Mouse (Mus musculus) midbrain, embryonic 15.5 days (tissue): Measurements from ENCODE around the gene Tspo2. TPM values are rescaled to one million over a fixed set of nuclear protein-coding genes. Genes with fewer than 3 reads are reported as not detected.
A peak's percentile ranks its signal among the peaks of the same experiment; 100 is the strongest.

Experiments
- ATAC-seq: fragments of 200-750 bp; cut with Nextera tagmentation; replicated peaks from 2 replicates; pipeline ENCODE4 v1.8.0; 2017; ENCODE audit warnings: moderate TSS enrichment
- H3K27ac ChIP-seq: fragments of 300-500 bp; sonication (generic); 2 replicates; pipeline ENCODE4 v1.5.1; 2015; ENCODE audit warnings: mild to moderate bottlenecking, inconsistent platforms
- H3K27me3 ChIP-seq: fragments of 300-500 bp; sonication (generic); replicated peaks from 2 replicates; pipeline ENCODE4 v1.6.1; 2015; ENCODE audit warnings: inconsistent platforms
- H3K36me3 ChIP-seq: fragments of 300-500 bp; sonication (generic); replicated peaks from 2 replicates; pipeline ENCODE4 v1.6.1; 2015; ENCODE audit warnings: inconsistent platforms
- H3K4me1 ChIP-seq: fragments of 300-500 bp; sonication (generic); 2 replicates; pipeline ENCODE4 v1.6.1; 2015; ENCODE audit warnings: inconsistent platforms
- H3K4me2 ChIP-seq: fragments of 300-500 bp; sonication (generic); 2 replicates; pipeline ENCODE4 v1.6.1; 2015; ENCODE audit warnings: inconsistent platforms, mild to moderate bottlenecking, moderate library complexity
- H3K4me3 ChIP-seq: fragments of 300-500 bp; sonication (generic); 2 replicates; pipeline ENCODE4 v1.5.1; 2015; ENCODE audit warnings: mild to moderate bottlenecking, inconsistent platforms
- H3K9ac ChIP-seq: fragments of 300-500 bp; sonication (generic); 2 replicates; pipeline ENCODE4 v1.6.1; 2015; ENCODE audit warnings: mild to moderate bottlenecking, inconsistent platforms
- H3K9me3 ChIP-seq: fragments of 300-500 bp; sonication (generic); 2 replicates; pipeline ENCODE4 v1.6.1; 2016; ENCODE audit warnings: inconsistent platforms
- whole genome bisulfite sequencing: fragments of 180-500 bp; shearing (Covaris S2); methylation state at CpG from one replicate; pipeline ENCODE4 v1.1.7; 2015; ENCODE audit warnings: mixed read lengths; 5-methylcytosine and 5-hydroxymethylcytosine counted together
- polyA plus RNA-seq: library from polyadenylated mRNA; unstranded; fragments of >200 nt; fragmentation: Nextera tagmentation; extraction: Ambion mirVana; gene quantifications from 2 replicates; pipeline ENCODE4 v1.2.1, GENCODE M21; 2015

The Tspo2 gene
- polyA plus RNA-seq, 1 experiment from 2014 or later = 1.7 TPM

DNA sequence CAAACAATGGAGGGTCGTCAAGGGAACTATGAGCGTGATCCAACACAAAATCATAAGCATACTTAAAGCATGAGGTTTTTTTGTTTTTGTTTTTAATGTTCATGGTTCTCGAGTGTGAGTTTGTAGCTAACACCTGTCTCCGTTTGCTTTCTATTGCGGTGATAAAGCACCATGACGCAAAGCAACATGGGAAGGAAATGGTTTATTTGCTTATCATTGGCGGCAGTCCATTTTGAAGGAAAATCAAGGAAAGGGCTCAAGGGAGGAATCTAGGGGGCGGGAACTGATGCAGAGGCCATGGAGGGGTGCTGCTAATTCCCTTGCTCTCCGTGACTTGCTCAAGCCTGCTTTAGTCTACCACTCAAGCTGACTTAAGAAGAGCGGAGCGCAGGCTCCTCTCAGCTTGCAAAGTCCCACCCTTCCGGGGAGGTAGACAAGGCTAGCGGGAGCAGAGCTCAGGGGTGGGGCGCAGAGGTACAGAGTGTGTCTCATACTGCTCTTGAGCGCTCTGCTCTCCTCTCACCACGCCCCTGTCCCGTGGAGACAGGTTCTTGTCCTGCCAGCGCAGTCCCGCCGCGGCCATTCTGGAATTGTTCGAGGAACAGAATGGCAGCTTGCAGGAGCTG, 15.6 kb upstream of the Tspo2 start:
- WGBS = 43% methylated on average over 22 of the region's 22 CpGs
- Histone ChIP-seq H3K36me3 (no peaks in the 10 kb centered on the region), H3K4me1 (peaks cover 10% of the 10 kb centered on the region), H3K27ac (no peak overlapping the region), H3K4me3 (peak overlapping the region; percentile 15), H3K9ac (no peak overlapping the region), H3K27me3 (no peaks in the 10 kb centered on the region), H3K9me3 (no peaks in the 10 kb centered on the region), H3K4me2 (peak overlapping the region; percentile 23)
- ATAC-seq = peak; percentile 49

DNA sequence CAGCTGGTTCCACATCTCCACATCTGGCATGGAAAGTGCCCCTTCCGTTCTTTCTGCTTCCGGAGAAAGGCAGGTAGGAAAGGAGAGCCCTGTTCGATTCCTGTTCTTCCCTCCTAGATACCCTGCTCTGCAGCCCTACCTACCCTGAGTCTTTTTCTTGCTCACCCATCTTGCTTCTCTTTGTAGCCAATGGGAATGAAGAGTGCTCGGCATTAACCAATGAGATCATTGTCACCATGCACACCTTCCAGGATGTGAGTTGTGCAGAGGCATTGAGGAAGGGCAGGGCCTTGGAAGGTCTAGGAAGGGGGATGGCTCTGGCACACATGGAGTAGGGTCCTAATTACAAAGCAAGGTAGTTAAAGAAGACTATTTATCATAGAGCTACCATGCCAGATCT, 12.1 kb upstream of the Tspo2 start:
- H3K27ac ChIP-seq = no peak overlapping the region
- H3K9ac ChIP-seq = no peak overlapping the region
- H3K27me3 ChIP-seq = no peaks in the 10 kb centered on the region
- H3K36me3 ChIP-seq = no peaks in the 10 kb centered on the region
- no peak overlapping the region for H3K4me3 ChIP-seq
- H3K4me1 ChIP-seq = peaks cover 10% of the 10 kb centered on the region
- no peaks in the 10 kb centered on the region for H3K9me3 ChIP-seq
- ATAC-seq = no peak
- 92% methylated on average over 4 of the region's 4 CpGs for WGBS
- H3K4me2 ChIP-seq = no peak overlapping the region

DNA sequence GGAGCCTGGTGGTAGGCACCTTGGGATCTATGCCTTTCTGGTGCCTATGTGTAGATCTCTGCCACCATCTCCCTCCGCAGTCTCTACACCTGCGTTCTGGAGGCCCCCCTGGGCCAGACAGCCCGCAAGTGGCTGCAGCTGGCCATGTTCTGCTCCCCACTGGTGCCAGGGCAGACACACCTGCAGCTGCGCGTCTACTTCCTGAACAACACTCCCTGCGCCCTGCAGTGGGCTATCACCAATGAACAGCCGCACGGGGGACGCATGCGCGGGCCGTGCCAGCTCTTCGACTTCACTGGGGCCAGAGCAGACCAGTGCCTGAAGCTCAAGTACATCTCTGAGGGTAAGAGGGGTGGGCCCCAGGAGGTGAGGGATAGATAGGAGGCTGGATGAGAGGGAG, 10.8 kb upstream of the Tspo2 start:
- H3K9me3 ChIP-seq = no peaks in the 10 kb centered on the region
- ATAC-seq = no peak
- no peaks in the 10 kb centered on the region for H3K27me3 ChIP-seq
- 95% methylated on average over 13 of the region's 13 CpGs for WGBS
- H3K4me3 ChIP-seq = no peak overlapping the region
- no peak overlapping the region for H3K9ac ChIP-seq
- no peak overlapping the region for H3K4me2 ChIP-seq
- no peaks in the 10 kb centered on the region for H3K4me1 ChIP-seq
- H3K27ac ChIP-seq = no peak overlapping the region
- H3K36me3 ChIP-seq = no peaks in the 10 kb centered on the region

DNA sequence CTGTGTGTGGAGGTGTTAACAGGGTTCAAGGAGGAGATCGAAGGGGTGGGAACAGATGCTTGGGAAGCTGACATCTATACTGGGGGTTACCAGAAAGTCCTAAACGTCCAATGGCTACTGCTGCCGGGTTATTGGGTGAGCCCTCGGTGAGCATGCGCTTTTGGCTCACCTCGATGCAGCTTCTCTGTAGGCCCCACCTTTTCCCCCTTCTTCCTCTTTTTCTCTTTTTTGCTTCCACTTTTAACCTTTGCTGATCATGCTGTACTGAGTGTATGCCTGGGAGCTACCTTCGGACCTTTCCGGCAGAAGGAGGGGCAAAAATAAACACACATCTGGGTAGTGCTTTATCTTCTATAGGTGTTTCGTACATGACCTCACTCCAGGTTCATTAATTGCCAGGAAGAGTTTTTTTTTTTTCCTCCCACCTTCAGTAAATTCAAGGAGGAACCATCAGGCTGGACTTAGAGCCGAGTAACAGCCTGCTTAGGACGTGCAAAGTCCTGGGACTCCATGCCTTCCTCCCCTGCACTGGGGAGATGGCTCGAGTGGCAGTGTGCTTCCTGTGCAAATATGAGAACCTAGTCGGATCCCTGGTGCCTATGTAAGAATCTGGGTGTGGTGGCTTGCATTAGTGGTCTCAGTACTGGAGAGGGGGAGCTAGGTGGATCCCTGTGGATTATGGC, 6.8 kb upstream of the Tspo2 start:
- H3K27me3 ChIP-seq = no peaks in the 10 kb centered on the region
- H3K4me3 ChIP-seq = no peak overlapping the region
- ATAC-seq = no peak
- no peak overlapping the region for H3K4me2 ChIP-seq
- H3K9me3 ChIP-seq = no peaks in the 10 kb centered on the region
- H3K4me1 ChIP-seq = no peaks in the 10 kb centered on the region
- 89% methylated on average over 13 of the region's 13 CpGs for WGBS
- no peaks in the 10 kb centered on the region for H3K36me3 ChIP-seq
- H3K27ac ChIP-seq = no peak overlapping the region
- H3K9ac ChIP-seq = no peak overlapping the region

DNA sequence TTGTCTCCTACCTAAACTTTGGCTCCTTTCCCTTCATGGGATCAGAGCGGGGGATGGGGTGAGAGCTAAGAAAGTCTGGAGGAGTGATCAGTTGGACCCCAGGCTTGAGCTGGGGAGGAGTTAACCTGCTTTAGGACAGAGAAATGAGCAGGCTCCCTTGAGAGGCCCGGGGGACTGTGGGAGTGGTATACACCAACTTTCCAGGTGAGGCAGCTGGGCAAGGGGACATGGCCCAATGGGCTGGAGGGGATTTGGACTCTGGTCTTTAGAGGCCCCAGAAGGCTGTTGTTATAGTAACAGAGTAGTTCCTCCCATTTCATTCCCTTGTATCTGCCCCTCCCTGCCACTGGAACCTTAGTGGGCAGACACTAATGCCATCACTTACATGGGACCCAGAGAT, 4.6 kb upstream of the Tspo2 start:
- Histone ChIP-seq H3K9ac (no peak overlapping the region), H3K27me3 (no peaks in the 10 kb centered on the region), H3K4me1 (peaks cover 4% of the 10 kb centered on the region; the same call in 1 of the 2 replicates), H3K27ac (no peak overlapping the region), H3K4me3 (no peak overlapping the region), H3K4me2 (no peak overlapping the region), H3K9me3 (no peaks in the 10 kb centered on the region), H3K36me3 (no peaks in the 10 kb centered on the region)
- ATAC-seq = no peak
- 100% methylated on average over 2 of the region's 2 CpGs for WGBS

DNA sequence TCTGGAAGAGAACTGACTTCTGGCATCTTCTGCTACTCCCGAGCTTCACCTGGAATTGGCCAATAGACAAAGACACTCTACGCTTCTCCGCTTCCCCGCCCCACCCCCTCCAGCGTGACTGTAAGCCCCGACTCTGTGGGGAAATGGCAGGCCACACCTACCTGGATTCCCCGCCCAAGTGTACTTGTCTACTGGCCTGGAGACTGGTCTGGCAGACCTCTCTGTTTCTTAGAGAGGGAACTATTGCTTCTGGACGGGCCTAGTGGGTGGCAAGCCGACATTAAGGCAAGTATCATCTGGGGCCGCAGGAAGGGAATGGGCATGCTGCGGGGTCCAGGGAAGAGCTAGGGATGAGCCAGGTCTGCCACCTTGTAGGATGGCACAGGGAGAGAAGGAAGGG, 3.4 kb upstream of the Tspo2 start, which contains the start of gene Unc5cl:
Unc5cl (plus strand) TSS at position 214 of the 400 bp plus-strand sequence.
- WGBS = 60% methylated on average over 11 of the region's 11 CpGs
- no peak for ATAC-seq

DNA sequence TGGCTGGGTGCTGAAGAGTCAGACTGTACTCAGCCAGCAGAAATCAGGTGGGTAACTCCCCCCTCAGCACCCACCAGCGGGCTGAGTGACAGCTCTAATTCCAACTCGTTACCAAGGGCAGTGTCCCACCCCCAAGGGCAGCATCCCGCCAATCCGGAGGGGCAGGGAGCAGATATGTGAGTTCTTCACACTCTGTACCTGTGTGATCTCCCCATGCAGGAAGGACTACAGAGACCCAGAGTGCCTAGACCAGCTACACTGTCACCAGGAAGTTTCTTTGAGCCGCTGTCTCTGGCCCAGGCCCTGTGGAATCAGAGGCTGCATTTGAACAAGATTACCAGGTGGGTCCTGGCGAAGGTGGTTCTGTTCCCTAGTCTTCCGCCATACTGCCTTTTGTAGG, 2.9 kb upstream of the Tspo2 start:
- no peak for ATAC-seq
- Histone ChIP-seq H3K4me2 (no peak overlapping the region), H3K9me3 (no peaks in the 10 kb centered on the region), H3K4me1 (peaks cover 4% of the 10 kb centered on the region; the same call in 1 of the 2 replicates), H3K36me3 (no peaks in the 10 kb centered on the region), H3K27me3 (no peaks in the 10 kb centered on the region), H3K27ac (no peak overlapping the region), H3K4me3 (no peak overlapping the region), H3K9ac (no peak overlapping the region)
- WGBS = 59% methylated on average over 7 of the region's 7 CpGs

More for the DNA sequence above, 3.4 kb upstream of the Tspo2 start, which contains the start of gene Unc5cl:
- Histone ChIP-seq H3K27me3 (no peaks in the 10 kb centered on the region), H3K4me2 (no peak within 1 kb of the TSS), H3K36me3 (no peaks in the 10 kb centered on the region), H3K4me1 (peaks cover 4% of the 10 kb centered on the region; the same call in 1 of the 2 replicates), H3K27ac (no peak within 1 kb of the TSS), H3K9ac (no peak within 1 kb of the TSS), H3K4me3 (no peak within 1 kb of the TSS), H3K9me3 (no peaks in the 10 kb centered on the region)

DNA sequence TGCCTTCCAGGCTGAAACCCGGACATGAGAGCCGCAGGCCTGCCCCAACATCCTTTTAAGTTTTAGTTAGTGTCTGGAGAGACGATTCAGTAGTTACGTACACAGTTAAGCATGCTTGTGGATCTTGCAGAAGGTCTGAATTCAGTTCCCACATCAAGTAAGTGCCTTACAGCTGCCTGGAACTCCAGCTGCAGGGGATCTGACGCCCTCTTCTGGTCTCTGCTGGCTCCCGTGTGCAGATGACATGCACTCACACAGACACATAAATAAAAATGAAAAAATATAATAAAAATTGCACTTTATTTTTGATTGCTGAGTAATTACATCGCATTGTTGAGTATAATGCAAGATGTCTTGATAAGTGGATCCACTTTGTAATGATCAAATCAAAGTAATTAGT, 2.2 kb upstream of the Tspo2 start:
- Histone ChIP-seq H3K9ac (no peak overlapping the region), H3K27me3 (no peaks in the 10 kb centered on the region)
- 76% methylated on average over 7 of the region's 7 CpGs for WGBS

DNA sequence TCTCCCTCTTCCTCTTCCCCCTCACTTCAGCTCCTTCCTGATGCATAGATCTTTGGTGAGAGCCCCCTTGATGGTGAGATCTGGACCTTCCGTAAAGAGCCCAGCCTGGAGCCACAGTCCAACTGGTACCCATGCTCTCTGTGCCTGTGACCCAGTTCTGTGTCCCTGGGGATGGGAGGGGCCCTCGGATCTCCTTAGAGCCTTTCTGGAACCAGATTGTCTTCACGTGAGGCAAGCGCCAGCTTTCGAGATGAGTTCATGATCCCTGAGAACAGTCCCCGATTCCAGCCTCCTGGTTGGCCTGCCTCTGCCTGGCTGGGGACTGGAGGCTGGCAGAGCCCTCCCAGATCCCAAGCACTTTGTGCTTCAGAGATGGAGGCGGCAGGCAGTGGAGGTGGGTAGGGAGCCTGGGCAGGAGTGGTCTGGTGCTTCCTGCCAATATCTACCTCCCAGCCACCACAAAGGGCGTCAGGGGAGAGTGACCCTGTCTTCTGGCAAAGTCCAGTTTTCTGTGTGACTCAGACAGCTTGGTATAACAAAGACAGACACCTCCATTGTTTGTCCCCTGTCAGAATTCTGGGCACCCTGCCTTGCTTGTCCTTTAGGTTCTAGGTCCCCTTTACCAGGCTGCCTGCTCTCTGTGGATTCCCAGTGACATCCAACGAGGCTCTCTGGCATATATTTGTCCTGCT, 577 bp upstream of the Tspo2 start:
- 0 out of 2 replicates have a peak, but pooled peaks have one; percentile 27 for ATAC-seq

More for the DNA sequence above, 2.2 kb upstream of the Tspo2 start:
- Histone ChIP-seq H3K4me3 (no peak overlapping the region), H3K36me3 (no peaks in the 10 kb centered on the region), H3K27ac (no peak overlapping the region), H3K9me3 (no peaks in the 10 kb centered on the region), H3K4me2 (no peak overlapping the region), H3K4me1 (peaks cover 4% of the 10 kb centered on the region; the same call in 1 of the 2 replicates)
- ATAC-seq = no peak

DNA sequence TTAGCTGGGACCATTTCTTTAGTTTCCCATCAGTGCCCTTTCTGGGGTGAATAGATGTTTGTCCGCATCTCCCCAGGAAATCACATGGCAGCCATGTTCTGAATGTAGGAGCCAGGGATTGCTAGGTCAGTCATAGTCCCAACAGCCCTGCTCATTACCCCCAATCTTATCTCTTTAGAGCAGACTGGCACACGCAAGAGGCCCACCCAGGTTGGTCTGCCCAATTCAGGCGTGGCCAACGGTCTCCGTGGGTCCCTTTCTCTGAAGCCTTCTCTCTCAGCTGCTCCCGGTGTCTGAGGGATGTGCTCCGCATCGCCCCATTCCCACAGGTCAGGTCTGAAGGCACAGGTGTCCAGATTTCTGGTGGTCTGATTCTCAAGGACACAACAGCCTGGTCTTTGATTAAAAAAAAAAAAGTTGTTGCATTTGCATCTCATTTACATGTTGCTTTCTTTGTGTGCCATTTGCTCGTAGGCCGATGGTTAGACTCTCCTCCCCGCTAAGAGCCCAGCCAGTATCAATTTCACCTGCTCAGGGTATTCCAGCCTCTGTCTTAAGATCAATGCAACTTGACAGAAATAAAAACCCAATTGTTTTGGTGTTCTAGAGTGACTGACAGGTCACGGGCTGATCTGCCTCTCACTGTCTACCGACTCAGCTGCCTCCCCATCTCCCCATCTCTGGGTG, 513 bp downstream of the Tspo2 start:
- Histone ChIP-seq H3K9ac (no peak overlapping the region), H3K27ac (no peak overlapping the region), H3K36me3 (no peaks in the 10 kb centered on the region), H3K4me1 (peaks cover 4% of the 10 kb centered on the region; the same call in 1 of the 2 replicates), H3K27me3 (no peaks in the 10 kb centered on the region), H3K4me3 (no peak overlapping the region), H3K9me3 (no peaks in the 10 kb centered on the region), H3K4me2 (no peak overlapping the region)
- no peak for ATAC-seq
- 68% methylated on average over 13 of the region's 13 CpGs for WGBS

More for the DNA sequence above, 577 bp upstream of the Tspo2 start:
- no peaks in the 10 kb centered on the region for H3K36me3 ChIP-seq
- H3K9me3 ChIP-seq = no peaks in the 10 kb centered on the region
- 70% methylated on average over 9 of the region's 9 CpGs for WGBS
- no peak overlapping the region for H3K4me3 ChIP-seq
- peaks cover 4% of the 10 kb centered on the region; the same call in 1 of the 2 replicates for H3K4me1 ChIP-seq
- no peaks in the 10 kb centered on the region for H3K27me3 ChIP-seq
- no peak overlapping the region for H3K27ac ChIP-seq
- no peak overlapping the region for H3K9ac ChIP-seq
- no peak overlapping the region for H3K4me2 ChIP-seq

DNA sequence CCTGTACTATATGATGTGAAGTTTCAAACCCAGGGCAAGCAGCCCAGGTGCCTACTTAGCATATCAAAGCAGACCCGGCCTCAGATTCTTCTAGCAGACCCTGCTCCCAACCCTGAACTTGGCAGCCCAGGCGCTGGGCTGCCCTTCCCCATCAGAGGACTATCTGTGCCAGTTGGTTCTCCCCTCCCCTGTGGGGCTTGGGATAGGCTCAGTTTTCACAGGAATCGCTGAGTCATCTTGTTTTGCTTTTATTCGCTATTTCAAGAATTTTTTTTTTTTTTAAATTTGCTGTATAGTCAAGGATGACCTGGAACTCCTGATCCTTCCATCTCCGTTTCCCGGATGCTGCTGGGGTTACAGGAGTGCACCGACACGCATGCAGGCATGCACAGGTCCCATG, 3.6 kb downstream of the Tspo2 start:
- Histone ChIP-seq H3K4me1 (peaks cover 4% of the 10 kb centered on the region; the same call in 1 of the 2 replicates), H3K4me2 (no peak overlapping the region), H3K27me3 (no peaks in the 10 kb centered on the region), H3K9ac (no peak overlapping the region), H3K27ac (no peak overlapping the region), H3K9me3 (no peaks in the 10 kb centered on the region), H3K4me3 (no peak overlapping the region), H3K36me3 (no peaks in the 10 kb centered on the region)
- 77% methylated on average over 8 of the region's 8 CpGs for WGBS
- ATAC-seq = no peak

DNA sequence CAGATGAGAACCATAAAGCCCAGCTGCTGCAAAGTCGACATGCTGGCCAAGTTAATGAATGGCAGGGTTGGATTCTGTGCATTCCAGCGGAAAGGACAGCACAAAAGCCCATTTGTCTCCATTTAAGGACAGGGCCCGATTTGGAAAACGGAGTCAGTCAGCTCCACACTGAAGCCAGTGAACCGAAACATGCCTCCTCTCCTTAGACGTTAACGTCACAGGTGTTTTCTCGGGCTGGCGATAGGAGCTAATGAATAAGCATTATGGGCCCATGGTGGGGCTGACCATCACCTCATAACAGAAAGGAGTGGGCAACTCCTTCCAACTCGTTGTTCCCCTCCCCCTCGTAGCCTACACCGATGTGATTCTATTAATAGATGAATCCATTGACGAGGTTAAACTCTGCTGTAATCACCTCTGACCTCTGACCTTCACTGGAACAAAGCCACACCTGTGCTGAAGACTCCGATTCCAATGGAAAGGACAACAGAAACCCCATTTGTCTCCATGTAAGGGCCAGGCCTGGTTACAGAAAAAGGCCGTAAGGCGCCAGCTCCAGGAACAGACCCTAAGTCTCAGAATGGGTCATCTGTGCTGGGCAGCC, 7.7 kb downstream of the Tspo2 start:
- ATAC-seq = no peak
- Histone ChIP-seq H3K27ac (no peak overlapping the region), H3K4me2 (no peak overlapping the region), H3K9ac (no peak overlapping the region), H3K4me1 (no peaks in the 10 kb centered on the region), H3K9me3 (no peaks in the 10 kb centered on the region), H3K27me3 (no peaks in the 10 kb centered on the region), H3K36me3 (no peaks in the 10 kb centered on the region), H3K4me3 (no peak overlapping the region)
- 64% methylated on average over 16 of the region's 16 CpGs for WGBS
